Mouse (Mus musculus) liver, embryonic 11.5 days (tissue): ENCODE results near the gene Hspa4. TPM values are rescaled to one million over a fixed set of nuclear protein-coding genes. Genes with fewer than 3 reads are reported as not detected.

Source experiments
- ATAC-seq: fragments of 200-750 bp; cut with Nextera tagmentation; replicated peaks from 2 replicates; pipeline ENCODE4 v1.8.0; 2017; ENCODE audit warnings: moderate number of reproducible peaks, mild to moderate bottlenecking, moderate TSS enrichment, moderate library complexity; ENCODE audit not compliant: low FRiP score
- DNase-seq: peaks from one replicate; pipeline ENCODE4 v3.0.0-alpha.2; 2017; ENCODE audit warnings: low spot score
- H3K27ac ChIP-seq: fragments of 300-500 bp; sonication (generic); 2 replicates; pipeline ENCODE4 v1.5.1; 2014; ENCODE audit warnings: mild to moderate bottlenecking, low read depth, low read length, control low read depth
- H3K27me3 ChIP-seq: fragments of 300-500 bp; sonication (generic); replicated peaks from 2 replicates; pipeline ENCODE4 v1.6.1; 2014; ENCODE audit warnings: low read length, mixed read lengths; ENCODE audit not compliant: control insufficient read depth, insufficient read depth
- H3K36me3 ChIP-seq: fragments of 300-500 bp; sonication (generic); 2 replicates; pipeline ENCODE4 v1.6.1; 2014; ENCODE audit warnings: mild to moderate bottlenecking, low read length, moderate library complexity, mixed read lengths; ENCODE audit not compliant: control insufficient read depth, insufficient read depth
- H3K4me1 ChIP-seq: fragments of 300-500 bp; sonication (generic); replicated peaks from 2 replicates; pipeline ENCODE4 v1.6.1; 2014; ENCODE audit warnings: low read length, mixed read lengths; ENCODE audit not compliant: control insufficient read depth, insufficient read depth
- H3K4me2 ChIP-seq: fragments of 300-500 bp; sonication (generic); 2 replicates; pipeline ENCODE4 v1.6.1; 2014; ENCODE audit warnings: mild to moderate bottlenecking, control low read depth, moderate library complexity
- H3K4me3 ChIP-seq: fragments of 300-500 bp; sonication (generic); 2 replicates; pipeline ENCODE4 v1.5.1; 2014; ENCODE audit warnings: low read depth, low read length, control low read depth
- H3K9ac ChIP-seq: fragments of 300-500 bp; sonication (generic); 2 replicates; pipeline ENCODE4 v1.6.1; 2014; ENCODE audit warnings: low read depth, low read length, control low read depth
- H3K9me3 ChIP-seq: fragments of 300-500 bp; sonication (generic); 2 replicates; pipeline ENCODE4 v1.6.1; 2016; ENCODE audit warnings: low read length, inconsistent platforms, mixed read lengths; ENCODE audit not compliant: control insufficient read depth
- WGBS: fragments of 180-500 bp; shearing (Covaris S2); extraction: QIAGEN DNeasy Blood & Tissue Kit; methylation state at CpG from one replicate; pipeline ENCODE4 v1.1.7; 2014; 5-methylcytosine and 5-hydroxymethylcytosine counted together
- polyA plus RNA-seq: library from polyadenylated mRNA; unstranded; fragments of >200 nt; fragmentation: Nextera tagmentation; extraction: Ambion mirVana; gene quantifications from 2 replicates; pipeline ENCODE4 v1.2.1, GENCODE M21; 2014

Gene Hspa4
- polyA plus RNA-seq, 1 experiment from 2014 or later, result 154 TPM

DNA sequence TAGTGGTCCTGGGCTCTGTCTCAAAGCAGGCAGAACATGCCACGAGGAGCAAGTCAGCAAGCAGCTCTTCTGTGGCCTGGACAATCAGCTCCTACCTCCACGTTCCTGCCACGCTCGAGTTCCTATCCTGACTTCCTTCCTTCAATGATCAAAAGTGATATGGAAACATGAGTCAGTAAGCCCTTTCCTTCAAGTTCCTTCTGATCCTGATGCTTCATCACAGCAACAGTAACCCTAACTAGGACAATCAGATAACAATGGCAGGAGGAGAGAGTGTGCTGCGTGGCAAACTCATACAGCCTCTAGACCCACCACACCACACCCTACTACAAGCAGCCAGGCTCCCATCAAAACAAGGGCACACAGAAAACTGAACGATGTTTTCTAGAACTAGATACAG lies 14.4 kb downstream of the Hspa4 start:
- H3K27ac ChIP-seq, result no peak overlapping the region
- no peak overlapping the region for H3K4me2 ChIP-seq
- DNase-seq, result no peak
- no peak overlapping the region for H3K4me3 ChIP-seq
- no peaks in the 10 kb centered on the region for H3K9me3 ChIP-seq
- H3K36me3 ChIP-seq, result peaks cover 57% of the 10 kb centered on the region
- no peaks in the 10 kb centered on the region for H3K27me3 ChIP-seq
- H3K4me1 ChIP-seq, result no peaks in the 10 kb centered on the region
- WGBS, result 70% methylated on average over 6 of the region's 6 CpGs
- no peak for ATAC-seq
- no peak overlapping the region for H3K9ac ChIP-seq

DNA sequence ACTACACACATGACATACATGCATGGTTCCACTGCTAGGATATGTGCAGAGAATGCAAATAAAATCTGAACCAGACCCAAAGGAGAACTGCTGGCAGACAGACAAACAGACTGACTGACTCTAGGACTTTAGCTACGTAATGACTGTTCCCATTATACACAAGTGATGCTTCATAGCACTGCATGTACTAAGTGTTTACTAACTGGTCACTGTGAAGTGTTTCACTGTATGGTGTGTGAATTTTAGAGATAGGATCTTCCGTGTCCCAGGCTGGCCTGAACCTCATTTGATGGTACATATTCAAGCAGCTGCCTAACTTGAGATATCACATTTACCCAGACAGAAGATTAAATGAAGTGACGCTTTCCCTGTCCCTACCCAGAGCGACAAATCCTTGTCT lies 21.8 kb downstream of the Hspa4 start:
- H3K27me3 ChIP-seq, result no peaks in the 10 kb centered on the region
- peaks cover 37% of the 10 kb centered on the region for H3K36me3 ChIP-seq
- no peaks in the 10 kb centered on the region for H3K4me1 ChIP-seq
- H3K27ac ChIP-seq, result no peak overlapping the region
- ATAC-seq (no peak), DNase-seq (no peak)
- no peaks in the 10 kb centered on the region for H3K9me3 ChIP-seq
- H3K9ac ChIP-seq, result no peak overlapping the region
- no peak overlapping the region for H3K4me3 ChIP-seq
- H3K4me2 ChIP-seq, result no peak overlapping the region
- WGBS, result 85% methylated on average over 4 of the region's 4 CpGs

DNA sequence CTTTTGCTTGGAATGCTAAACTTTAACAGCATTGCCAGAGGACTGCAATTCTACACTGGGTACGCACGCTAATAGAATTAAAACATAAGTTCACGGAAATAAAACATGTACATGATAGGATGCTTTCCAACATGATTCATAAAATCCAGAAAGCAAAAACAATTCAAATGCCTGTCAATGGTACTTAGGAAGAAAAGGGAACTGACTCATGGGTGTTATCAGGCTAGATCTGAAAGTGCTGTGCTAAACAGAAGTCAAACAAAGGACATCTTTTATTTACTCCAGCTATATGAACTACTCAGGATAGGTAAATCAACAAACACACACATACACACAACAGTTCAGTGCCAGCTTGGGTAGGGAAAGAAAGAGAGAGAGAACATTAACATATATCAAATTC lies 24.9 kb downstream of the Hspa4 start:
- H3K27me3 ChIP-seq, result no peaks in the 10 kb centered on the region
- H3K4me1 ChIP-seq, result no peaks in the 10 kb centered on the region
- H3K27ac ChIP-seq, result no peak overlapping the region
- peaks cover 44% of the 10 kb centered on the region for H3K36me3 ChIP-seq
- no peak overlapping the region for H3K9ac ChIP-seq
- no peak overlapping the region for H3K4me3 ChIP-seq
- no peak overlapping the region for H3K4me2 ChIP-seq
- 95% methylated on average over 3 of the region's 3 CpGs for WGBS
- H3K9me3 ChIP-seq, result no peaks in the 10 kb centered on the region
- DNase-seq (no peak), ATAC-seq (no peak)

DNA sequence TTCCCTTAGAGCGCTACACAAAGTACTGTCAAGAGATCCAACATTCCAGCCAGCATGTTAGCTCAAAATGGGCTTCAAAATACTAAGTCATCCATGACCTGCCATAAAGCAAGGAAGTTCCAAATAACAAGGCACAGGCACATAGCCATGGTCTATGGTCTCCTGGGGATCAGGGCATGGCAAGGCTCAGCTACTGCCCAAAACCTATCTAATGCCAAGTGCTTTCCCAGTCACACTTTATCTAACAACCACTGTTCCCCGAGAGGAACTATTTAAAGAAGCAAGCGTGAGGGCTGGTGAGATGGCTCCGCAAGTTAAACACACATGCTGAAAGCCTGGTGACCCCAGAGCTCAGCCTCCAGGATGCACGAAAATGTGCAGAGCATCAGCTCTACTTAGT lies 26.9 kb downstream of the Hspa4 start:
- ATAC-seq, result no peak
- no peaks in the 10 kb centered on the region for H3K9me3 ChIP-seq
- no peak overlapping the region for H3K4me2 ChIP-seq
- 76% methylated on average over 5 of the region's 5 CpGs for WGBS
- H3K4me1 ChIP-seq, result no peaks in the 10 kb centered on the region
- no peaks in the 10 kb centered on the region for H3K27me3 ChIP-seq
- no peak overlapping the region for H3K27ac ChIP-seq
- no peak for DNase-seq
- H3K9ac ChIP-seq, result no peak overlapping the region
- H3K36me3 ChIP-seq, result peaks cover 48% of the 10 kb centered on the region
- no peak overlapping the region for H3K4me3 ChIP-seq

DNA sequence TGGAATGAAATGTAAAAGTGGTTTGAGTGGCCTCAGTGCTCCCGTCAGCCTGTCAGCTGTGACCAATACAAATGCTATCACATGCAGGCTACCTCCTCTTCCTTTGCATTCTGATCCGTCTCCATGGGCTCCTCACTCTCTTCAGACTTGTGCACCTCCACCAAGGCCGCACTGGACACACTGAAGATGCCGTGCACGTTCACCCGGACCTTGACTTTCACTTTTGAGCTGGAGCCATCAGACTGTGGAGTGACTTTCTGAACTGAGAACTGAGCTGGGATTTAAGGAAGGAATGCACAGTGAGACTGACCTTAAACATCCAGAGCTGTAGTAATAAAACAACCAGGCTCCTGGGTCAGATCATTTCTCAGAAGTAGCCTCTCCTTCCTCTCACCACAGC lies 30.7 kb downstream of the Hspa4 start:
- Histone ChIP-seq H3K36me3 (peaks cover 61% of the 10 kb centered on the region), H3K27ac (no peak overlapping the region), H3K9me3 (no peaks in the 10 kb centered on the region), H3K4me3 (no peak overlapping the region), H3K4me1 (no peaks in the 10 kb centered on the region), H3K9ac (no peak overlapping the region), H3K27me3 (no peaks in the 10 kb centered on the region), H3K4me2 (no peak overlapping the region)
- ATAC-seq, result no peak
- WGBS, result 91% methylated on average over 6 of the region's 6 CpGs
- no peak for DNase-seq

DNA sequence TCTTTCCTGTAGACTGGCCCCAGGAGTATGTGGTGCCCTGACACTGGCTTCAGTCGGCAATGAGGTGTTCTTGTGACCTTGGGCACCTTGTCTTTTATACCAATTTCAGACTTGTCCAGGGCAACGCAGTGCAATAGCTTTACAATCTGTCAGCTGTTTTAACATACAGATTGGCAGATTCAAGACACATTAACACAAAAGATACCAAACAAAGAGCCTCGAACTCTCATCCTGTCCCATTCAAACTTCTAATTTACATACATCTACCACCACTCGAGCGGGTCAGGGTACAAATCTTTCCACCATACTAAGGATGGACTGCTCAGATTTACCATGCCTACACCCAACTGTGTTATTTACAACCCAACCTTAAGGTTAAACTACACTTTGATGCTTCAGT lies 39.7 kb downstream of the Hspa4 start:
- 84% methylated on average over 5 of the region's 5 CpGs for WGBS
- Histone ChIP-seq H3K36me3 (peaks cover 44% of the 10 kb centered on the region), H3K27ac (no peak overlapping the region), H3K9ac (no peak overlapping the region), H3K27me3 (no peaks in the 10 kb centered on the region), H3K4me3 (no peak overlapping the region), H3K9me3 (no peaks in the 10 kb centered on the region), H3K4me2 (no peak overlapping the region), H3K4me1 (no peaks in the 10 kb centered on the region)
- DNase-seq (no peak), ATAC-seq (no peak)

DNA sequence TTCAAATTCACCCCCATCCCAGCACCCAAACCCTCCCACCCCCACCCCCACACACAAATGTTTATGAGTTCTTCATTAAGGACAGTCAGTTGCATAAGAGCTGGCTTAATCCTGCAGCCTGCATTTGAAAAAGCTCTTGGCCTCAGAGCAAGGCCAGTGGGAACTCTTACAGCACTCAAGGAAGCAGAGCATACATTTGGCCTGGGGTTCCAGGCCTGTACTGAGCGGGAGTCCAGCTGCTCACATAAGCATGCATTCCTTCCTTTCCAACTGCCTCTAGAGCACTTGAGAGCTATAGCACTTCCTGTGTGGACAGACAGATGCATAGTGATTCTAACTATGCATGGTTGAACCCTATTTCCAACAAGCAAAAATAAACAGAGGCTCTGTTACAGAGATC lies 40.2 kb downstream of the Hspa4 start:
- H3K4me1 ChIP-seq, result no peaks in the 10 kb centered on the region
- no peak for ATAC-seq
- 88% methylated on average over 1 of the region's 1 CpGs for WGBS

DNA sequence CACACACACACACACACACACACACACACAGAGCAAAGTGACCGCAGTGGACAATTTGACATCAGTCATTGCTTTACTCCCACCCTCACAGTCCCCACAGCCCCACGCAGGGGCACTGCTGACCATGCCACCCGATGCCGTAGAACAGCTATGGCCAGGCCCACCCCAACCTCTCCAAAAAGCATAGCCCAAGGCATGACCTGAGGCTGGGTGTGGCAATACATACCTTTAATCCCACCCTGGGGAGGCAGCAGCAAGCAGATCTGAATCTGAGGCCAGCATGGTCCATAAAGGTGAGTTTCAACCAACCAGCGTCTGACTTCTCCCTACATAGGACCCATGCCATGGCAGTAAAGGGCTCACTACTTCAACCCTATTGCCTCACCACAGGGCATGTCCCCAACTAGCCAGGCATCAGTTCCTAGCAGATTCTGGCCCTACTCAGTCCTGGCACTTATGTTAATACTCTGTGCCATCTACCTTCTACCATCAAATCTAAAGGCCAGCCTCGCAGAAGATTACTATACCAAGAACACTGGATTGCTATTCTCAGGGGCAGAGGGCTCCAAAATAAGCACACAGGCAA lies 41.1 kb downstream of the Hspa4 start:
- Histone ChIP-seq H3K9ac (no peak overlapping the region), H3K27ac (no peak overlapping the region), H3K4me2 (no peak overlapping the region), H3K4me3 (no peak overlapping the region), H3K36me3 (peaks cover 29% of the 10 kb centered on the region), H3K9me3 (no peaks in the 10 kb centered on the region), H3K4me1 (no peaks in the 10 kb centered on the region), H3K27me3 (no peaks in the 10 kb centered on the region)
- 82% methylated on average over 6 of the region's 6 CpGs for WGBS
- no peak for ATAC-seq
- DNase-seq, result no peak

More for the DNA sequence above, 40.2 kb downstream of the Hspa4 start:
- Histone ChIP-seq H3K27ac (no peak overlapping the region), H3K9me3 (no peaks in the 10 kb centered on the region), H3K27me3 (no peaks in the 10 kb centered on the region), H3K36me3 (peaks cover 39% of the 10 kb centered on the region), H3K4me2 (no peak overlapping the region), H3K9ac (no peak overlapping the region), H3K4me3 (no peak overlapping the region)
- DNase-seq, result no peak

DNA sequence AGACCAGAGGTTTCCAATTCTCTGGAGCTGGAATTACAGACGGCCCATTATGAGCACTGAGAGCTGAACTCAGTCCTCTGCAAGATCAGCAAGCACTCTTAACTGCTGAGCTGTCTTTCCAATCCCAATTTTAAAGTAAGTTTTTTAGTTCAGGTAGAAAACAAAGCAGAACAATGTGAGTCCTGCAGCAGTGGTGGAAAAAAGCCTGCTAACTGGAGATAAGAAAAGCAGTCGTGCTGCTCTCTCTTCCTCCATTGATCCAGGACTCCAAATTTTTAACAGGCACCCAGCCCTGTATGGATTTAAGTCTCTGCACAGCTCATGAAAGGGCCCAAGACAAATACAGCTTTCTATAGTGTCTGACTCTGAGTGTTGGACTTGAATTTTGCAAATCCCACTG lies 43.3 kb downstream of the Hspa4 start:
- Histone ChIP-seq H3K27me3 (no peaks in the 10 kb centered on the region), H3K27ac (no peak overlapping the region), H3K9ac (no peak overlapping the region), H3K4me1 (no peaks in the 10 kb centered on the region), H3K4me2 (no peak overlapping the region), H3K9me3 (no peaks in the 10 kb centered on the region), H3K36me3 (peaks cover 17% of the 10 kb centered on the region), H3K4me3 (no peak overlapping the region)
- WGBS, result 49% methylated on average over 2 of the region's 2 CpGs
- DNase-seq (no peak), ATAC-seq (no peak)
